Mouse (Mus musculus) olfactory bulb, adult 2 months (tissue): ENCODE data around the gene Slc22a15. TPM values are rescaled to one million over a fixed set of nuclear protein-coding genes. Genes with fewer than 3 reads are reported as not detected.

ENCODE experiments used
- H3K27ac ChIP-seq: fragments of 200-500 bp; 2 replicates; pipeline ENCODE4 v1.5.1; 2012; ENCODE audit warnings: low read depth, low read length; ENCODE audit not compliant: insufficient read depth
- H3K4me1 ChIP-seq: fragments of 200-500 bp; 2 replicates; pipeline ENCODE4 v1.6.1; 2012; ENCODE audit warnings: low read length; ENCODE audit not compliant: control insufficient read depth, insufficient read depth
- H3K4me3 ChIP-seq: fragments of 200-500 bp; 2 replicates; pipeline ENCODE4 v1.5.1; 2012; ENCODE audit warnings: mild to moderate bottlenecking, low read depth, low read length, moderate library complexity; ENCODE audit not compliant: insufficient read depth
- CTCF ChIP-seq: fragments of 200-500 bp; IDR thresholded peaks from 2 replicates; pipeline ENCODE4 v1.5.1; 2012; ENCODE audit warnings: low read depth, mild to moderate bottlenecking, low read length, moderate library complexity; ENCODE audit not compliant: insufficient read depth
- POLR2A ChIP-seq: fragments of 200-500 bp; IDR thresholded peaks from 2 replicates; pipeline ENCODE4 v1.6.1; 2012; ENCODE audit warnings: mild to moderate bottlenecking, low read depth, low read length, moderate library complexity; ENCODE audit not compliant: insufficient read depth
- WGBS: fragments of 180-500 bp; shearing (Covaris S2); methylation state at CpG from one replicate; pipeline ENCODE4 v1.1.7; 2018; 5-methylcytosine and 5-hydroxymethylcytosine counted together
- polyA plus RNA-seq: library from polyadenylated mRNA; stranded (reverse); fragments of >200 nt; gene quantifications from 2 replicates; pipeline ENCODE4 v1.2.4, GENCODE M21; 2012; ENCODE audit warnings: low replicate concordance; ENCODE audit not compliant: missing spikeins, insufficient read depth, insufficient read length

Slc22a15 gene
- polyA plus RNA-seq, 1 experiment = not detected

DNA sequence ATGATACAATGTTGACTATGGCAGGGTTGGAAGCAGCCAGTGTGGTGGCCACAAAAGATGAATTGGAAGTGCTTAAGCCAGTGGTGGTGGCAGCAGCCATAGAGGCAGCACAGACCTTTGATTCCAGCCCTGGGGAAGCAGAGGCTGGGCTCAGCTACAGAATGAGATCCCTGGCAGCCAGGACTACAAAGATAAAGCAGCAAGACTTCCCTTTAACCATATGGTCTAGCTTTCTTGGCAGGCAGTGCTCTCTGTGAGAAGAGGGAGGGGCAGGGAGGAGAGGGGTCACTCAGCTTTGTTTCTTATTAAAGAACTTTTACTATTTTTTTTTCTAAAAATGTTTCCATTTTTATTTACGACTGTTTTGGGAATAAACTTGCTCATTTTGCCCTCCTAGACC lies 1.4 kb upstream of the Slc22a15 start:
- WGBS = 80% methylated on average over 1 of the region's 1 CpGs
- H3K4me3 ChIP-seq = no peak overlapping the region
- TF ChIP-seq CTCF (no peak), POLR2A (no peak)
- H3K27ac ChIP-seq = no peak overlapping the region
- peaks cover 11% of the 10 kb centered on the region for H3K4me1 ChIP-seq

DNA sequence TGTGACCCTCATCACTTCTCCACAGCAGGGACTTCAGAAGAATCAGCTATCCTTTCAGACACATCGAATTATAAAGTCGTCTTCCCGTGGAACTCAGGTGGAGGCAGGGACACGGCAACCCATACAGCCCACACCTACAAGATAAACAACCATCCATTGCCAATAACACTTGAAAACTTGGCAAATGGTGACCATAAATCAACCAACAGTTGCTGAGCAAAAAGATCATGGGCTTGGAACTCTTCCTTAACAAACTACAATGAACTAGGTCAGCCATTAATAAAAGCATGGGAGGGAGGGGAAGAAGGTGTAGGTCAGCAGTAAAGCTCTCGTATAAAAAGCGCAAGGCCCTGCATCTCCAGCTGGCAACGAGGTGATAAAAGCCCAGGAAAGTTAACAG lies 1.9 kb downstream of the Slc22a15 start:
- TF ChIP-seq CTCF (no peak), POLR2A (no peak)
- H3K4me1 ChIP-seq = peaks cover 11% of the 10 kb centered on the region
- H3K4me3 ChIP-seq = no peak overlapping the region
- 93% methylated on average over 7 of the region's 7 CpGs for WGBS
- no peak overlapping the region for H3K27ac ChIP-seq

DNA sequence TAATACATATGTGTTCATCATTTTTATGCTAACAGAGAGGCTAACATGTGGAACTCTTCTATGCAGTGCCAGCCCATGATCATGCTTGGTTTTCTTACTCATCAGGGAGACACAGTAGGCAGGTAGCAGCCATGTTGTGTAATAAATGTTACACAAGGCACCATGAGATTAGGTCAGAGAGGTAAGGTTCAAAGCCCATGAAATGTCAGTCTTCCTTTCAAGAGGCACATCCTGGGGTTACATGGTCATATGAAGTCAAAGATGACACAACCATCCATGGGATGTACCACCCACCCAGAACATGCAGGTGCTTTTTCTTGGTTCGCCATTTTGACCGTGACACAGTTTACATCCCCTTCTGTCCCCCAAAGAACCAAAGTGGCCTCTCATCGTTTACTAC lies 5.7 kb downstream of the Slc22a15 start:
- Histone ChIP-seq H3K4me1 (peaks cover 2% of the 10 kb centered on the region; the same call in 1 of the 2 replicates), H3K4me3 (no peak overlapping the region), H3K27ac (no peak overlapping the region)
- WGBS = 97% methylated on average over 3 of the region's 3 CpGs
- TF ChIP-seq CTCF = no peak
- TF ChIP-seq POLR2A = no peak

DNA sequence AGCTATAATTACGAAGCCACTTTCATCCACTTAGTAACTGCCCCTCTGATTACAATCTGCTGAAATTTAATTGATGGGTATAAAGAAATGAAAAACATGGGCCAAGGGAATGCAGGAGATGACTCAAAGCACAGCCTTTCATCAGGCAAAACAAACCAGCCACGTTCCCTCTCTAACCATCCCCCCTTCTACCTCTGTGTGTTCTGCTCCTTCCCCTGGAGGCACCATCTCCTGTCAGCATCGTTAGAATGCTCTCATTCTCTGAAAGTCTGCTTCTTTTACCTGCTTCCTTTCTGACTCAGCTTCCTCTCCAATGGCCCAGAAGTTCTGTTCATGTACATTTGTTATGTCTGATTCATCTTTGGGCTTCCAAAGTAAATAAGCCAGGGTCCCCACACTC lies 6.6 kb downstream of the Slc22a15 start:
- 12% methylated on average over 3 of the region's 3 CpGs for WGBS
- no peak overlapping the region for H3K27ac ChIP-seq
- H3K4me3 ChIP-seq = no peak overlapping the region
- peaks cover 2% of the 10 kb centered on the region; the same call in 1 of the 2 replicates for H3K4me1 ChIP-seq
- no peak for TF ChIP-seq POLR2A
- TF ChIP-seq CTCF = no peak

DNA sequence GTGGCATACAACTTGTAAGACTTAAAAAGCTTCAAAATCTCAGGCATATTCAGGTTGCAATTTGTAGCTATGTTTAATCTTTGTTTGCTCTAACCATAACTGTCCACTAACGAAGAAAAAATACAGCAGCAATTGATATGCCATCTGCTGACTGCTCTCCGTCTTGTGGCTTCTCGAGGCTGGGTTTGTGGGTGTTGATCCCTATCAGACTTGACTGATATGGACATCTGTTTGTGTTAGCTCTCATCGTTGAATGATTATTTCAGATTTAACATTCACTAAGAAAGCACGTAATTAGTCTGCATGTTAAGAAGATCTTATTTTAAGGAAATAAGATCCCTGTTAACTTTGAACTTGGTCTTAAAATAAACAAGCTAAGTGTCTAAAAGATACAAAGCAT lies 7.7 kb downstream of the Slc22a15 start:
- Histone ChIP-seq H3K4me1 (peaks cover 2% of the 10 kb centered on the region; the same call in 1 of the 2 replicates), H3K4me3 (no peak overlapping the region), H3K27ac (no peak overlapping the region)
- 83% methylated on average over 5 of the region's 5 CpGs for WGBS
- TF ChIP-seq CTCF (no peak), POLR2A (no peak)

DNA sequence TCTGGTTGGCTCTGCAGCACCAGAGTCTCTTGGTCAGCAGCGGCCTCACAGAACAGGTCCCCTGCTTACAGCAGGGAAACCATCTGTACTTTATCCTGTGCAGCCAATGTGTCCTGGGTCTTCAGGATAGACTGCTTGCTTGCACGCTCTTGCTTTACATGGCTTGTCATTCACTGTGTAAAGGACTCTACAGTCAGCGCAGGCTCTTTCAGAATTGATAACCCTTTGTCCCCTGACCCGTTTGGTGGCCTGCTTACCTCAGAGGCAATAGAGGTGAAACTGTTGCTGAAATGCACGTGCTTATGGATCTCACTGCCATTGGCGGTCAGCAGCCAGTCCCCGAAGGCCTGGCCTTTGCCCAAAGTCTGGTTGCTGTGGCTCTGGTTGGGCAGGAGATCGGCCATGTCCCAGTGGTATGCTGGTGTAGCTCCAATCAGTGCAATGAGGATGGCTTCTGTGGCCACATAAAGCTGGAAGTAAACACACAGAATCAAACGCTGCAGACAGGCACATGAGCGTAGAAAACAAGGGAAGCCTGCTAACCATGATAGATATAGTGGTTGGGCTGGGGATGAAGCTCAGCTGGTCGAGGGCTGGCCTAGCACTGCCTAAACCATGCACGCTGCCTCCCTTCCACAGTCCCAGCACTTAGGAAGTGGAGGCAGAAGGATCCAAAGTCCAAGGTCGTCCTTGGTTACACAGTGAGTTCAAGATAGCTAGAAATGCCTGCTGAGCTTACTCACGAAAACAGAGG lies 9.0 kb downstream of the Slc22a15 start:
- Histone ChIP-seq H3K4me3 (no peak overlapping the region), H3K4me1 (peaks cover 2% of the 10 kb centered on the region; the same call in 1 of the 2 replicates), H3K27ac (no peak overlapping the region)
- 95% methylated on average over 14 of the region's 14 CpGs for WGBS
- no peak for TF ChIP-seq POLR2A
- TF ChIP-seq CTCF = no peak

DNA sequence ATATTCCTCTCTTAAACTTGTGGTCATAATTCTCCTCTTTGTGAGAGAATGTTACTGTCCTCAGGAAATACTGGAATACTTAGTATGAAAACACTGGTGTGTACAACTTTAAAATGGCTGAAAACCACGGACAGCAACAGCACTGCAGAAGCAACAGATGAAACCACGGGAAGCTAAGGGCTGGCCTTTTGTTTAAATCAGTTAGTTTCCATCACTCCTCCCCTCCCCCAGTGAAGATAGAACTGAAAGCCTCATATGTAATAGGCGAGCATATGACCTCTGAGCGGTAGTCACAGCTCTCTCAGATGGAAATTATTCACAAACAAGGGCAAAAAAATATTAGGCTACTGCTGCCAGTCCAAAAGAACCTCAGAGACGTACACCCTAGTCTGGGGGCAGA lies 10.0 kb downstream of the Slc22a15 start:
- WGBS = 92% methylated on average over 5 of the region's 5 CpGs
- Histone ChIP-seq H3K4me3 (no peak overlapping the region), H3K4me1 (peaks cover 2% of the 10 kb centered on the region; the same call in 1 of the 2 replicates), H3K27ac (no peak overlapping the region)
- TF ChIP-seq CTCF (no peak), POLR2A (no peak)

DNA sequence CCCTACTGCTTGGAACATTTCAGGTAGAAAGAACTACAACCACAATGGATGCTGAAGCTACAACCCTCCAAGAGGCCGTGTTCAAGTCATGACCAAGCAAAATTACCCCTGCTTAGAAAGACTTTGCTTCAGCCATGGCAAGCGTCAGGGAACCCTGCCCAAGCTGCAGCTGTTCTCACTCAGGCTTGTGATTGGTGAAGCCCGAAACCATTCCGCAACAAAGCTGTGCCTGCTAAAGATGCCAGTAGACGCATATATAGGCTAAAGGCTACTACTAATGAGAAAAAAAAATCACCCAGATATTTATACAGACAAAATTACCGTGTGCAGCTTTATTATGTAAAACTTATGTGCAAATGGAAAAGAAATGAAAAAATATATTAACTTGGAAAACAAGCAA lies 12.2 kb downstream of the Slc22a15 start:
- WGBS = 93% methylated on average over 6 of the region's 6 CpGs
- TF ChIP-seq CTCF (no peak), POLR2A (no peak)
- H3K4me3 ChIP-seq = no peak overlapping the region

DNA sequence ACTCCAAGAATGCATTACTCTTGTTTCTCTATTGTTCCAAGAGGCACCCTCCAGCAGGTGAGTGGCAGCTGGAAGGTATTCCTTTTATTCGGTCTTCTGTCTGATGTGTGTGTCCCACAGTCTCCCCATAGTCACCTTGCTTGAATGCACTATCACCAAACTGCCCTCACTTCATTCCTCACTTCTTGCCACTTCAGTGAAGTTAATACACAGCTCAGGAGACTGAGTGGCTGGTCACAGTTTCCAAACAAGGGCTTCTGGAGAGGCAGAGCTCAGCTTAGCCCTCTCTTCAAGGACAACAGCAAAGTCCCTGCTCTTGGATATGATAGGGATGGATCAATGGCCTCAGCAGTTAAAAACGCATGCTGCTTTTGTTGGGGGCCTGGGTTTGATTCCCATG lies 17.2 kb downstream of the Slc22a15 start:
- TF ChIP-seq CTCF = no peak
- TF ChIP-seq POLR2A = no peak
- Histone ChIP-seq H3K4me3 (no peak overlapping the region), H3K27ac (no peak overlapping the region), H3K4me1 (no peaks in the 10 kb centered on the region)
- WGBS = 76% methylated on average over 2 of the region's 2 CpGs

More for the DNA sequence above, 12.2 kb downstream of the Slc22a15 start:
- Histone ChIP-seq H3K27ac (no peak overlapping the region), H3K4me1 (peaks cover 1% of the 10 kb centered on the region; the same call in 1 of the 2 replicates)

DNA sequence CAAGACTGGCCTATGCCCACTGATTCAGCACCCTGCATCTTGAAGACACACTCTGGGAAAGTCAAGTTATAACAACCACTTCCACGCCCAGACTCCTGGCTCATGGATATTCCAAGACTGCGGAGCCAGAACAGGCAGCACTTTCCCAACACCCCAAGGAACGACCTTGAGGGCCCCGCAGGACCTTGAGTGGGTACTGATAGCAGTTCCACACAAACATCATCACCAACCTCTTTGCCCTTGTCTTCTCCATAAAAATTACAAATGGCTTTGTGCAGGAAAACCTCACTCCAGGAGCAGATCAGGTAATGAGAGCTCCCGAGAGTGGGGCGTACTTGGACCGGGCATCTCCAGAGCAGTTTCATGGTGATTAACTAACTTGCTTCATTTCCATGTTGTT lies 19.5 kb downstream of the Slc22a15 start:
- H3K4me3 ChIP-seq = no peak overlapping the region
- no peak overlapping the region for H3K27ac ChIP-seq
- H3K4me1 ChIP-seq = no peaks in the 10 kb centered on the region
- WGBS = 95% methylated on average over 7 of the region's 7 CpGs
- TF ChIP-seq CTCF = no peak
- no peak for TF ChIP-seq POLR2A
